Mouse (Mus musculus) heart, postnatal 25 days (tissue): ENCODE data around the gene Tmem52b. TPM values are rescaled to one million over a fixed set of nuclear protein-coding genes. Genes with fewer than 3 reads are reported as not detected.
A peak's percentile ranks its signal among the peaks of the same experiment; 100 is the strongest.

Experiments
- DNase-seq: peaks from one replicate; pipeline ENCODE4 v3.0.0; 2022; ENCODE audit warnings: low spot score
- intact Hi-C: fragments of 180-260 bp; cut with DNase I; formaldehyde crosslinking; loops from one replicate; pipeline ENCODE4 v1.15.1; 2025
- total RNA-seq, 2 experiments: library from RNA; stranded (reverse); gene quantifications; 2 replicates each; pipeline ENCODE4 v1.2.3; 2021

Tmem52b gene
- total RNA-seq, 2 experiments from 2014 or later, result not detected

DNA sequence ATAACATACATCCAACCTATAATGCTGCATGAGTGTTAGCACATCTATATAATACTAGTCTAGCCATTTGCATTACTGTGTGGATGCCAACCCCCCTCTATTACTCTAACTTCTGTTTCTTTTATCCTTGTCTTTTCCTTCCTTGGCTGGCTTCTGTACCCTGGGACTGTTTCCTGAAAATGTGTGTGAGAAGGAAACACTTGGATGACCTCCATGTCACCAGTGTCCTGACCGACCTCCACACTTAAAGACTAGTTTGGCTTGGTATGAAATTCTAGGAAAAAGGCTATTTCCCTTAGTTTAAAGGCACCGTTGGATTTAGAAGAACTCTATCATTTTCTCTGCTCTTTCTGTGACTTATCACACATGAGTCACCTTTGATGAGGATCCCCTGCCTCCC, 15.1 kb downstream of the Tmem52b start:
- DNase-seq, result no peak
- intact Hi-C loops, result no loop called here

DNA sequence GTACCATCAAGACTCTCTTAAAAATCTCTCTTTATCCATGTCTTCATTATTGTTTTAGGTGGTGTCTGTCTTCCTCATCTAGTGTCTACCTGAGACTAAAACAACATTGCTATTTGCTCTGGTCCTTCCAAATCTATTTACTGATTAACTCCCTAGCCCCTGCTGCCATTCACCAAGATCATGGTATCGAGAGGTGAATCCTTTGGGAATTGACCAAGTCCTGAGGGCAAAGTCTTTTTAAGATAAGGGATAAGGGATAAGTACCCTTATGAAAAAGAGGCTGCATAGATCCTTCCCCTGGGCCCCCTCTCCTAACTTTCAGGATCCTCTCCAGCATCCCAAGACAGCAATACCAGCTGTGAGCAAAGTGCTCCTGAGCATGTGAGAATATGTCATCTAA, 17.2 kb downstream of the Tmem52b start:
- intact Hi-C loops, result loop anchor here (5.0 kb wide), 1 partner anchor 682 kb away; no protein-coding TSS in a partner anchor
- no peak for DNase-seq

- intact Hi-C loops, result loop anchor here (5.0 kb wide), 1 partner anchor 683 kb away; no protein-coding TSS in a partner anchor
- no peak for DNase-seq
Measured at GRCm38 (mm10) chr6:129530261-129530660, 17.9 kb downstream of the Tmem52b start.

GRCm38 (mm10) chr6:129532556-129532941, 20.2 kb downstream of the Tmem52b start:
- peak; percentile 61 for DNase-seq
- intact Hi-C loops, result loop anchor here (5.0 kb wide), 1 partner anchor 685 kb away; no protein-coding TSS in a partner anchor

- intact Hi-C loops, result loop anchor here (5.0 kb wide), 1 partner anchor 686 kb away; no protein-coding TSS in a partner anchor
Measured at GRCm38 (mm10) chr6:129532942-129533860, 20.8 kb downstream of the Tmem52b start, which contains the start of gene Gabarapl1. Gene Gabarapl1 (plus strand): TSS chr6:129533160.

GRCm38 (mm10) chr6:129534057-129534456, 21.7 kb downstream of the Tmem52b start:
- intact Hi-C loops, result loop anchor here (5.0 kb wide), 1 partner anchor 687 kb away; no protein-coding TSS in a partner anchor
- DNase-seq, result no peak

More at GRCm38 (mm10) chr6:129532942-129533860, 20.8 kb downstream of the Tmem52b start, which contains the start of gene Gabarapl1:
- DNase-seq, result peak; percentile 75

GRCm38 (mm10) chr6:129534627-129535190, 22.4 kb downstream of the Tmem52b start:
- no peak for DNase-seq
- intact Hi-C loops, result loop anchor here (5.0 kb wide), 1 partner anchor 687 kb away; no protein-coding TSS in a partner anchor

DNA sequence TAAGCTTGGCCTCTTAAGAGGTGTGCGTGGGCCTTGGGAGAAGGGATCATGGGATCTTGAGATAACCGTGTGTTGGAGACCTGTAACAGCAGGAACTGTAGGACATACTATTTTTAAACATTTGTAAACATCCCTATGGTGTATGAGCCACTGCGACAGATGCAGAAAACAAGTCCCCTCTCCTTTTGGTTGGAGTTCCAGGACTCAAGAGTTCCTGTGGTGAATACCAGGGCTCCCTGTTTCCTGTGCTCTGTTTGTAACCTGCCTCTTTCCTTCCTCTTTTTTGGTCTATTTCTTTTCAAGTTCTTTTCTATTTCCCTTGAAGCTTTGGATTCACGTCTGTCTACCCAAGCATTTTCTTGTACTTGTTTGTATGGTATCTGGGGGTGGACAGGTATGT, 23.4 kb downstream of the Tmem52b start:
- intact Hi-C loops, result no loop called here
- no peak for DNase-seq

- intact Hi-C loops, result no loop called here
- no peak for DNase-seq
Measured at GRCm38 (mm10) chr6:129538555-129538954, 26.2 kb downstream of the Tmem52b start.

GRCm38 (mm10) chr6:129541931-129542330, 29.6 kb downstream of the Tmem52b start:
- no peak for DNase-seq
- intact Hi-C loops, result no loop called here

- intact Hi-C loops, result no loop called here
- no peak for DNase-seq
Measured at GRCm38 (mm10) chr6:129542540-129542939, 30.2 kb downstream of the Tmem52b start.

GRCm38 (mm10) chr6:129543709-129544606, 31.6 kb downstream of the Tmem52b start:
- DNase-seq, result no peak
- intact Hi-C loops, result no loop called here

DNA sequence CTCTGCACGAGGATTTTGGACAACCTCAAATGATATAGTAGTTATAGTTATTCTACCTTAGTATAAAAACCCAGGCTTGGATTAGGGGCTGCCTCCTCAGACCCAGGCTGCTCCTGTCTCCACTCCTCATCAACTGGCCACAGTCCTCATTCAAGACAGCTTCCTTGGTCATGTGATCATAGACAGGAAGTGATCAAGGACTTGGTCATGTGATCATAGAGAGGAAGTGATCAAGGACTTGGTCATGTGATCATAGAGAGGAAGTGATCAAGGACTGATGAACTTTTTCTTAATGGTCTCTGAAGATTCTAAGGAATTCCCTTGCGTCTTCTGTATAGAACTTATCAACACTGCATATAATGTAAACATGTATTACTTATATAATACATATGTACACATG, 34.9 kb downstream of the Tmem52b start:
- intact Hi-C loops, result no loop called here
- no peak for DNase-seq

DNA sequence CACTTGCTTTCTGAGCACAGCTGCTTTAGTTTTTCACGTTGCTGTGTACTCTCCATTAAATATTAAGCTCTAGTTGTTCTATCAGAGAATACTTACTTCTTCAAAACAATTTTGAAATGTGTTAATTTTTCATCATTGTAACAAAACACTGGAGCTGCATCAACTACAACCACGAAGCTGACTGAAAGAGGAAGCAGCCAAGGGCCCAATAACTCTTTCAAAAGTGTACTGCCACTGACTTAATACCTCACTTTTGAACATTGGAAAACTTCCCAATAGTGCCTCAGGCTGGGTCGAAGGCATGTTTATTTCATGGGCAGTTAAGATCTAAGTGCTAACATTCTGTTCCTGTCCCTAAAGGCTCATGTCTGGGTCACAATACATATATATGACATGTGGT, 35.7 kb downstream of the Tmem52b start:
- intact Hi-C loops, result no loop called here
- DNase-seq, result no peak

DNA sequence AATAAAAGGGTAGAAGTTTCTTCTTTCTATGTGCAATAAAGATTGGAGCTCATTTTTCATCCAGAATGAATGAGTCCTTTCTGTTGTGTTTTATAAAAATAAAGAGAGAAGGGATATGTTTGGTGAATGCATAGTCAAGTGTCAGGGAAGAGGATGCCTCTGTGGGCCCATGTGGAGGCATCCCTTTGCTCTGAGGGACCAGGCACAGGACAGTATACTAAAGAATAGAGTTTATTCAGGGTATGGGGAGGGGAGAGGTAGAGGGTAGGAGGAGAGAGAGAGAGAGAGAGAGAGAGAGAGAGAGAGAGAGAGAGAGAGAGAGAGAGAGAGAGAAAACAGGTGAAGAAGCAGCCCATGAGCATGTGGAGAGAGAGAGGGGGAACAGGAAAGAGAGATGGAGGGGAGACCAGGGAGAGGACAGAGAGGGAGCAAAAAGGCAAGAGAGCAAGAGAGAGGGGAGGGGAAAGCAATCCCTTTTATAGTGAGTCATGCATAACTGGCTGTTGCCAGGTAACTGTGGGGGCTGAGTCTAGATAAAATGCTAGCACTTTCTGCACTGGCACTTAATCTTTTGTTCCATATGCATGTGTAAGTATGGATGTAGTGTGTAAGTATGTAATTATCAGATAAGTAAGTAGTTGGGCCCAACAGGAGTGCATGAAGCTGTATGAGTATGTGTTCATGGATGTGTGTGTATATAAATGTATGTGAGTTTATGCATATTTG, 45.1 kb downstream of the Tmem52b start:
- intact Hi-C loops, result loop anchor here (2.0 to 5.0 kb wide), 3 partner anchors 40 to 165 kb away; no protein-coding TSS in a partner anchor
- DNase-seq, result no peak

GRCm38 (mm10) chr6:129558946-129559640, 46.7 kb downstream of the Tmem52b start:
- intact Hi-C loops, result loop anchor here (2.0 to 5.0 kb wide), 3 partner anchors 42 to 166 kb away; no protein-coding TSS in a partner anchor
- DNase-seq, result no peak

- no peak for DNase-seq
- intact Hi-C loops, result loop anchor here (2.0 to 5.0 kb wide), 3 partner anchors 42 to 167 kb away; no protein-coding TSS in a partner anchor
Measured at GRCm38 (mm10) chr6:129559641-129560027, 47.3 kb downstream of the Tmem52b start.

DNA sequence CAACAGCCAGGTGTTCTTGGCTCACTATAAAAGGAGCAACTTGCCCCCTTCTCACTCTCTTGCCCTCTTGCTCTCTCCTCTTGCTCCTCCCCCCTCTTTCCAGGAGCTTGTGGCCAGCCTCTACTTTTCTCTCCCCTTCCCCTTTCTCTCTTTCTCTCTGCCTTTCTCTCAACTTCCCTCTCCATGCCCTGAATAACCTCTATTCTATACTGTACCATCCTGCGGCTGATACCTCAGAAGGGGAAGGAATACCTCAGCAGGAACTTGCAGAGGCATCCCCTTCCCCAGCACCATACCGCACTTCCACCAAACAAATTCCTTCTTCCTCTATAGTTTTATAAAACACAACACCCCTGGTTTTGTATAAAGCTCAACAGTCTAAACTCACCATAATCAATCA, 52.9 kb downstream of the Tmem52b start:
- DNase-seq, result no peak
- intact Hi-C loops, result no loop called here
